Mouse (Mus musculus): Measurements from ENCODE around the gene Tfrc. TPM values are rescaled to one million over a fixed set of nuclear protein-coding genes. Genes with fewer than 3 reads are reported as not detected.
A peak's percentile ranks its signal among the peaks of the same experiment; 100 is the strongest.

Gene Tfrc
- polyA plus RNA-seq, 1 experiment from 2014 or later: 28.0 TPM

DNA sequence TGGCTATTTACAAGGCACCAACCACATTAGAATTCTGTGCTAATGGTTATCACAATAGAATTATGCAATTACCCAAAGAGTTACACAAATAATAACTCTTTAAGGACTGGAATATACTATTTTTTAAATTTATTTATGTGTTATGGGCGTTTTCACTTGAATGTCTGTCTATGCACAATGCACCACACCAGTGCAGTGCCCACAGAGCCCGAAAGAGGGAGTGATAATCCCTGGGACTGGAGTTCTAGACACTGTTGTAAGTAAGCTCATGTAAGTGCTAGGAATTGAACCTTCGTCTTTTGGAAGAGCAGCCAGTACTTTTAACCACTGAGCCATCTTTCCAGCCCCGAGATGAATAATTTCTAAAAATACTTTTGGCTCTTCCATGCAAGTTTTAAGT is 46.8 kb downstream of the Tfrc start:
- WGBS: 84% methylated on average over 4 of the region's 4 CpGs
- no peak overlapping the region for H3K27ac ChIP-seq

DNA sequence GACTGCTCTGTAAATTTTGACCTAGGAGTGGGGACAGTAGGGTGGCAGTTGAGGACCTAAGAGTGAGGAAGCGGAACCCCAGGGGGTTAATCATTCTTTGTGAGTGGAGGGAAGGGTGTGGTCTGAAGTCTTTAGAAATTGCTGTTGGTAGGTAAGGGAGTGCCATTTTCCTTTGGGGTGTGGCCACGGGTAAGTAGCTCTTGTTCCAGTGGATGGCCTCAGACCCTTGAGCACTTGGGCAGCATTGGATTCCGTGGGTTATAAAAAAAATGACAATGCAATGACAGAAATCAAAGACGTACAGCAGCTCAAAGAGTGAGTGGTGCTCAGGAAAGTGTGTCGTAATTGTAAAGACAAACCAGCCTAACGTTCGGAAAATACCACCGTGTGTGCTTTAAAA is 47.6 kb downstream of the Tfrc start:
- Histone ChIP-seq H3K4me3 (no peak overlapping the region), H3K9ac (no peak overlapping the region), H3K4me2 (no peak overlapping the region), H3K9me3 (no peaks in the 10 kb centered on the region), H3K27ac (no peak overlapping the region), H3K36me3 (peaks cover 5% of the 10 kb centered on the region), H3K27me3 (no peaks in the 10 kb centered on the region), H3K4me1 (peaks cover 53% of the 10 kb centered on the region)
- no peak for ATAC-seq (ENCODE audit: insufficient number of reproducible peaks, low FRiP score, low TSS enrichment, low read depth)
- 70% methylated on average over 8 of the region's 8 CpGs for WGBS

More for the DNA sequence above, 46.8 kb downstream of the Tfrc start:
- peaks cover 8% of the 10 kb centered on the region for H3K36me3 ChIP-seq
- H3K9ac ChIP-seq: no peak overlapping the region
- no peak overlapping the region for H3K4me2 ChIP-seq
- no peak for ATAC-seq (ENCODE audit: insufficient number of reproducible peaks, low FRiP score, low TSS enrichment, low read depth)
- H3K4me3 ChIP-seq: no peak overlapping the region
- H3K9me3 ChIP-seq: no peaks in the 10 kb centered on the region
- peaks cover 49% of the 10 kb centered on the region for H3K4me1 ChIP-seq
- no peaks in the 10 kb centered on the region for H3K27me3 ChIP-seq

DNA sequence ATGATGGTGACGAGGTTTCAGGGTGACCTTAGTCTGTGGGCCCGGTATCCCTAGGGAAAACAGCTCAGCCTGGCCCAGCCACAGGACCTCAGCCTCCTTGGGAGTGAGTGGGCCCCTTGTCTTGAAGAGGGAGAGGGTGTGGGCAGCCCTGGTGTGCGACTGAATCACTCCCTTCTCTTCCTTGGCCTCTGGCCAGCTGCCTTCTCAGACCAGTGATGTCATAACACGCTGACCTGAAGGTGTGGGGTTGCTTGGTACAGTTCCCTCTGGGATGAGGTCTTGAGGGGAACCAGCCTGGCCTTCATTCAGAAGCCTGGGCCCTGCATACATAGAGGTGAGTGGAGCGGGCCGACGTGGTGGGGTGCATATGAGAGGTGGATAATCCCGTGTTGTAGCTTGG is 48.1 kb downstream of the Tfrc start:
- H3K4me2 ChIP-seq: no peak overlapping the region
- no peaks in the 10 kb centered on the region for H3K9me3 ChIP-seq
- peaks cover 57% of the 10 kb centered on the region for H3K4me1 ChIP-seq
- H3K36me3 ChIP-seq: peaks cover 3% of the 10 kb centered on the region; the same call in 1 of the 2 replicates
- ATAC-seq (ENCODE audit: insufficient number of reproducible peaks, low FRiP score, low TSS enrichment, low read depth): no peak
- H3K9ac ChIP-seq: no peak overlapping the region
- H3K4me3 ChIP-seq: no peak overlapping the region
- WGBS: 63% methylated on average over 8 of the region's 8 CpGs
- peak overlapping the region; percentile 54 for H3K27ac ChIP-seq
- H3K27me3 ChIP-seq: no peaks in the 10 kb centered on the region

DNA sequence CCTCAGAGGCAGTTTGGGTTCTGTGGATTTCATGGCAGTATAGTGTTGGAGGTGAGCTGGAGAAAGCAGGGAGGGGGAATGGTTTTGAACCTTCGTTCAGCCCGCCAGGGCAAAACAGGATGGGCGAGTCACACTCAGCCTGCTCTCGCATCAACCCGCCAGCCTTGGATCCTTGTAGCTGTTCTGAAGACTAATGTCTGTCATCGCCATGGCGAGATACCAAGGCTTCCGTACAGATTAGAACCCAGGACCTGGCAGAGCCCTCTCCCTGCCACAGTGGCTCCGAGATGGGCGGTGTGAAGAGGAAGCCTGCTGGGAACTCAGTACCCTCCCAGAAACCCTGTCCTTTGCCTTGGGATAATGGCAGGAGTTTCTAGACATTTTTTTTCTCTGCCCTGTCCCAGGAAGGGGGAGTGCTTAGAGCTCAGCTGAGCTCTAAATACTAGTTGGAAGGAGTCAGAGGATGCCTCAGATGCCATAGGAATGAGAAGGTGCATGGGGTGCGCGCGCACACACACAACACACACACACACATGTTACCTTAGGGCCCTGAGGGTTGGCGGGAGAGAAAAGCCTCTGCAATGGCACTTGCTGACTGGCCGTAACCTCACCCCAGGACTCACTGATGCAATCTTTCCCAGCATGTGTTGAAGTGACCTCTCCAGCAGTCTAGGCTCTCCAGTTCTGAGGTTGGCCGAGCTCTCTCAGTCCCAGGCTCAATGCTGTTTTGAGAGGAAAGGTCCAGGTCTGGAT is 49.0 kb downstream of the Tfrc start:
- Histone ChIP-seq H3K9me3 (no peaks in the 10 kb centered on the region), H3K36me3 (peaks cover 3% of the 10 kb centered on the region; the same call in 1 of the 2 replicates), H3K9ac (no peak overlapping the region), H3K4me2 (no peak overlapping the region), H3K27ac (no peak overlapping the region), H3K4me1 (peaks cover 64% of the 10 kb centered on the region), H3K4me3 (no peak overlapping the region), H3K27me3 (no peaks in the 10 kb centered on the region)
- 83% methylated on average over 16 of the region's 16 CpGs for WGBS
- ATAC-seq (ENCODE audit: insufficient number of reproducible peaks, low FRiP score, low TSS enrichment, low read depth): no peak

DNA sequence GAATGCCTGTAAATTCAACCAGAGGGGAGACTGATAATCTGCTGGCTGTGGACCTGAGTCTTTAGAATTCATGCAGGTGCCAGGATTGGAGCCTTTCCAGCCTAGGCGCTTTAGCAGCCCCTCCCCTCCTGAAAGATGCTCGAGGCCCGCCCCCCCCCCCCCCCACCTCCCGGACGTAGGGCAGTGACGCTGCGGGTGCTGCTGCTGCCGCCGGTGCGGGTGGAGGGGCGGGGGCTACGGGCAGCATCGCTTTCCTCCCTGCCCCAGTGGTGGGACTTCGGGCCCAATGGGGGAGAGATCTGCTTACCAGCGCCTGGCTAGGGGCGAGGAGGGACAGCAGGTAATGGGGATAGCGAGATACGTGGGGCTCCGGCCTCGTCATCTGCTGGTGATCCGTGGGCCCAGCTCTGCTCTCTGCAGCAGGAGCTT is 50.0 kb downstream of the Tfrc start:
- Histone ChIP-seq H3K4me2 (peak overlapping the region; percentile 62), H3K4me1 (peaks cover 63% of the 10 kb centered on the region), H3K9ac (no peak overlapping the region), H3K36me3 (peaks cover 8% of the 10 kb centered on the region; the same call in 1 of the 2 replicates), H3K9me3 (no peaks in the 10 kb centered on the region), H3K4me3 (peak overlapping the region; percentile 35), H3K27me3 (no peaks in the 10 kb centered on the region), H3K27ac (0 out of 2 replicates have a peak overlapping the region, but pooled peaks have one; percentile 38)
- WGBS: 2% methylated on average over 16 of the region's 21 CpGs
- no peak for ATAC-seq (ENCODE audit: insufficient number of reproducible peaks, low FRiP score, low TSS enrichment, low read depth)

DNA sequence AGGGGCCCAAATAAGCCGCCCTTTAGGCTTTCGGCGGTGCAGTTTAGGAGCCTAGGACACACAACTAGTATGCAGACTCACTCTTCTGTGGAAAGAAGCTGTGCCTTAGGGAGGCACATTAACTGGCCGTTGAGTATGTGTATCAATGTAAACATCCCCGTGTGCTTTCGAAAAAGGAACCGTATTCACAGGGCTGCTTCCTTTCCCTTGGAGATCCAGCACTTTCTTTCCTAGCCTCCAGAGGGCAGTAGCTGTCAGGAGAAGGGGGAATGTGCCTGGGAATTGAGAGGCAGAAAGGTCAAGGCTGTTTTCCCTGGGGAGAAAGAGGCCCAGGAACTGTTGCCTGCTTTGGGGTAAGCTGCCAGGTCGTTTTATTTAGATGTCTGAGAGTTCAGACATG is 50.7 kb downstream of the Tfrc start:
- 17% methylated on average over 8 of the region's 8 CpGs for WGBS
- Histone ChIP-seq H3K4me2 (peak overlapping the region; percentile 62), H3K27ac (0 out of 2 replicates have a peak overlapping the region, but pooled peaks have one; percentile 71), H3K36me3 (peaks cover 12% of the 10 kb centered on the region; the same call in 1 of the 2 replicates), H3K9ac (no peak overlapping the region), H3K4me1 (peaks cover 59% of the 10 kb centered on the region), H3K27me3 (no peaks in the 10 kb centered on the region), H3K4me3 (peak overlapping the region; percentile 35), H3K9me3 (no peaks in the 10 kb centered on the region)
- ATAC-seq (ENCODE audit: insufficient number of reproducible peaks, low FRiP score, low TSS enrichment, low read depth): no peak

DNA sequence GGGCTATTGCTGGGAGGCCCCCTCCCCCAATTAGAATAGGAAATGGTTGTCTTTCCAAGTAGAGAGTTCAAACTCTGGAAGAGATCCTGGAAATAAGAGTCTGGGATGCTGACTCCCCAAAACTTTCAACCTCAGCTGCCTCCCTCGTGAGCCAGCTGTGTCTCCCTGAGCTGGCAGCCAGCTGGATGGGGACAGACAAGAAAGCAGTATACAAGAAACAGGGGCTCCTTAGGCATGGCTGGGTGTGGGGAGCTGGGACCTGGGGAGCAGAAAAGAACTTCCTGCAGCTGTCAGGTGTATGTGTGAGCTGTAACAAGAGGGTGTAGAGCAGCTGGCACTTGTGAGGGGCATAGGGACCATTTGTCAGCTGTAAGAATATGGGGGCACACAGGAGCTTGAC is 51.4 kb downstream of the Tfrc start:
- Histone ChIP-seq H3K4me1 (peaks cover 59% of the 10 kb centered on the region), H3K4me2 (no peak overlapping the region), H3K9me3 (no peaks in the 10 kb centered on the region), H3K4me3 (no peak overlapping the region), H3K36me3 (peaks cover 10% of the 10 kb centered on the region; the same call in 1 of the 2 replicates), H3K27ac (peak overlapping the region; percentile 71), H3K27me3 (no peaks in the 10 kb centered on the region), H3K9ac (no peak overlapping the region)
- no peak for ATAC-seq (ENCODE audit: insufficient number of reproducible peaks, low FRiP score, low TSS enrichment, low read depth)
- 35% methylated on average over 1 of the region's 1 CpGs for WGBS

DNA sequence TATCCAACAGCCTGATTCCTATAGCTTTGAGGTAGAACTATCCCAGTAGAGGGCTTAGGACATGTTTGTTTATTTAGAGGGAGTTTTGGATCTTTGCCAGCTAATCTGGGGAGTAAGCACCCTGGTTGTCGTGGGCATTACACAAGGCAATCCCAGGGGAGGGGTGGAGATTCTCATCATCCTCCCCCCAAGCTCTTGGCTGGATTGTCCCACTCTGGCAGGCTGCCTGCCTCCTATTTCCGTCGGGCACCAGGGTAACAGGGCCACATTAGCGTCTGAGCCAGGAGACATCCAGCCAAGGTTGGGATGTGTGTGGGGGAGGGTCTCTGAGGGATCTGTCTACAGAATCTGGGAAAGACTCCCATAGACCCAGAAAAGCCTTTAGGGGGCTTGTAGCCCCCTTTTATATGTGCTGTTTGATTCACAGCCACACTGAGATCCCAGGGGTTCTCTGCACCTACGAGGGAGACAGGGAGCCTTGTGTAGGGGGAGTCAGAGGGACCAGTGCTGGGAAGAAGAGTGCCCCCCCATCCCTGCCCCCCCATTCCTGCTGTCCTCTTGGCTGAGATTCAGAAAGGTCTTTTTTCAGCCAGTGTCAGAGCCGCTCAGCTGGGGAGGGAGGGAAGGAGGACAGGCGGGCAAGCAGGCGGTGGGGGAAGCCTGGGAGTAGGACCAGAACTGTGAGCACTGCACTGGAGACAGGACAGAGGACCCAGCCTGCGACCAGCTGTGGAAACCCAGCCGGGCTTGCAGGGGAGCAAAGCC is 52.0 kb downstream of the Tfrc start:
- H3K27ac ChIP-seq: peak overlapping the region; percentile 71
- peaks cover 61% of the 10 kb centered on the region for H3K4me1 ChIP-seq
- H3K4me3 ChIP-seq: no peak overlapping the region
- no peaks in the 10 kb centered on the region for H3K9me3 ChIP-seq
- peak overlapping the region; percentile 29 for H3K4me2 ChIP-seq
- H3K9ac ChIP-seq: no peak overlapping the region
- ATAC-seq (ENCODE audit: insufficient number of reproducible peaks, low FRiP score, low TSS enrichment, low read depth): peak; percentile 40
- H3K36me3 ChIP-seq: peaks cover 10% of the 10 kb centered on the region; the same call in 1 of the 2 replicates
- WGBS: 14% methylated on average over 10 of the region's 10 CpGs
- no peaks in the 10 kb centered on the region for H3K27me3 ChIP-seq

DNA sequence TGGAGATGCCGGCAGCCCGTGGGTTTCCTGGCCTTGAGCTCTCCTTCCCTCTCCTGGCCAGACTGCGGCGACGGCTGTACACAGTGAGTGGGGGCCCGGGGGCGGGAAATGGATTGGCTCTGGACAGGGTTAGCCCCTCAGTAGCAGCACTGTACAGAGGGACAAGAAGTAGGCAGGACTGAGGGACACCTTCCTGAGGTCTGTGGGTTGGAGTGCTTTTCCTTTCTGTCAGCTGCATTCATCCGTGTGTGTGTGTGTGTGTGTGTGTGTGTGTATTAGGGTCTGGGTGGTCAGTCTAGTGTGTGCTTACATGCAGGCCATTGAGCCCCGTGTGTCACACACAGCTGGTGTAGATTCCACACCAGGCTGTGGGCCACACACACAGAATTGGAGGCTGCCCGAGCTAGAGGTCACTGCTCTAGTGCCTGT is 52.8 kb downstream of the Tfrc start:
- H3K9me3 ChIP-seq: no peaks in the 10 kb centered on the region
- no peak overlapping the region for H3K9ac ChIP-seq
- peak overlapping the region; percentile 29 for H3K4me2 ChIP-seq
- H3K4me1 ChIP-seq: peaks cover 63% of the 10 kb centered on the region
- no peaks in the 10 kb centered on the region for H3K27me3 ChIP-seq
- H3K4me3 ChIP-seq: peak overlapping the region; percentile 3; the same call in 1 of the 2 replicates
- no peak for ATAC-seq (ENCODE audit: insufficient number of reproducible peaks, low FRiP score, low TSS enrichment, low read depth)
- H3K36me3 ChIP-seq: peaks cover 10% of the 10 kb centered on the region; the same call in 1 of the 2 replicates
- 49% methylated on average over 10 of the region's 10 CpGs for WGBS
- peak overlapping the region; percentile 71 for H3K27ac ChIP-seq

DNA sequence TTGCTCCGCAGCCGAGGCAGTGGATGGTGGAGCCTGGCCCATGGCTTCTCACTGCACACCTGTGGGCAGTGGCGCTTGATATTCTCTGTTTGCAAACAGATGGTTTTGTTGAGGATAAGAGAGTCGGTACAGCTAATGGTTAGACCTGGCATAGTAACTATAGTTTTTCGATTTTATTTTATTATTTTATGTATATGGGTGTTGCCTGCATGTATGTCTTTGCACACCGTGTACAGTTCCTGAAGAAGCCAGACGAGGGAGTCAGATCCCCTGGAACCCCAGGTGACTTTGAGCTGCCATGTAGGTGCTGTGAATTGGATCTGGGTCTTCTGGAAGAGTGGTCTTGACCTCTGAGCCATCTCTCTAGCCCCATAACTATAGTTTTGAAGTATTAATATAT is 53.7 kb downstream of the Tfrc start:
- Histone ChIP-seq H3K4me2 (no peak overlapping the region), H3K27me3 (no peaks in the 10 kb centered on the region), H3K4me1 (peaks cover 67% of the 10 kb centered on the region), H3K4me3 (no peak overlapping the region), H3K27ac (no peak overlapping the region), H3K9ac (no peak overlapping the region), H3K9me3 (no peaks in the 10 kb centered on the region), H3K36me3 (peaks cover 10% of the 10 kb centered on the region)
- no peak for ATAC-seq (ENCODE audit: insufficient number of reproducible peaks, low FRiP score, low TSS enrichment, low read depth)
- WGBS: 86% methylated on average over 7 of the region's 7 CpGs

DNA sequence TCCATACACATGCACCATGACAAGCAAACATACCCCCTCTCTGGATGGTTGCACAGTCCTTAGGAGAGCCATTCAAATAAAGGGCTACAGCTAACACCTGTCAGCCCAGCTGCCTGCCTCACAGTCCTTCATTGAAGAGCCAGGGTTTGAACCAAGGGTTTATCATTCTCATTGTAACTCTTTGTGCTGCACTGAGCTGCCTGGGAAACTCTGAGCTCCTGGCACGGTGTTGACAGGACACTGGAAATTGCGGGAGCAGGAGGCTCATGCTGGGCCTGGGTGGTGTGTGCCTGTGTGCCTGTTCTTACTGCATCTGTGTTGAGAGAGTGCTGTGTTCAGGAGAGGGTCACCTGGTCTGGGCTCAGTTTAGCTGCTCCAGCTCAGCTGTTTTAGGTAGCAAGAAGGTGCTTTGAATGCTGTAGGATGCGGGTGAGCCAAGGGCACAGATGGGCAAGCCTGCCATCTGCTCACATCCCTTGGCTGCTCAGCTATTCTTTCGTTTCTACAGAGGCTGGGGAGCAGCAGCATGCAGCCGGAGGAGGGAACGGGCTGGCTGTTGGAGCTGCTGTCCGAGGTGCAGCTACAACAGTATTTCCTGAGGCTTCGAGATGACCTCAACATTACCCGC is 54.6 kb downstream of the Tfrc start:
- Histone ChIP-seq H3K9me3 (no peaks in the 10 kb centered on the region), H3K27ac (no peak overlapping the region), H3K9ac (no peak overlapping the region), H3K4me3 (no peak overlapping the region), H3K4me2 (no peak overlapping the region), H3K27me3 (no peaks in the 10 kb centered on the region), H3K4me1 (peaks cover 68% of the 10 kb centered on the region), H3K36me3 (peaks cover 16% of the 10 kb centered on the region)
- no peak for ATAC-seq (ENCODE audit: insufficient number of reproducible peaks, low FRiP score, low TSS enrichment, low read depth)
- 78% methylated on average over 9 of the region's 9 CpGs for WGBS
